Mouse (Mus musculus): Measurements from ENCODE around the gene Mta1. TPM values are rescaled to one million over a fixed set of nuclear protein-coding genes. Genes with fewer than 3 reads are reported as not detected.

Gene Mta1
- polyA plus RNA-seq, 1 experiment, result 77.4 TPM

DNA sequence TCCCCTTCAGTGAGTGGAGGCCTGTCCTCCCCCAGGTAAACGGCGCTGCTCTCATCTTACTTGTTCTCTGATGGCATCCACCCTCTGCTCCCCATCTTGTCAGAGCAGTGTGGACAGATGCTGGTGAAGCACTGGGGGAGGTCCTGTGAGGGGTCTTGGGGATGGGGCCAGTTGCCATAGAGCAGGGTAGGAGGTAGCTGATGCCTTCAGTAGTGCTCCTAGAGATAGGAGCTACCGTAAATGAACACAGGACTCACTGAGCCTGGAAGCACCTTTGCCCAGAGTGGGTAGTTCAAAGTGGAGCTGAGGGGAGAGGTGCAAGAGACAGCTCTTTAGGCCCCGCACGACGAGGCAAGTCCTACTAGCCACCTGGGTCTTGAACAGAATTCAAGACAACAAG, 28.7 kb upstream of the Mta1 start:
- 93% methylated on average over 6 of the region's 6 CpGs for WGBS
- no peak for TF ChIP-seq POLR2A (IDR thresholded peaks at IDR 0.05; ENCODE audit: borderline replicate concordance, extremely low read depth, low read depth, low read length)
- TF ChIP-seq CTCF (IDR thresholded peaks at IDR 0.05; ENCODE audit: insufficient read depth, low read length), result no peak
- Histone ChIP-seq H3K4me3 (replicated peaks; ENCODE audit: extremely low read depth, low read depth, low read length) (no peak overlapping the region), H3K4me1 (ENCODE audit: control insufficient read depth, insufficient read depth, low read length) (0 out of 2 replicates have a peak, but pooled peaks cover 2% of the 10 kb centered on the region)
- no peak for DNase-seq

DNA sequence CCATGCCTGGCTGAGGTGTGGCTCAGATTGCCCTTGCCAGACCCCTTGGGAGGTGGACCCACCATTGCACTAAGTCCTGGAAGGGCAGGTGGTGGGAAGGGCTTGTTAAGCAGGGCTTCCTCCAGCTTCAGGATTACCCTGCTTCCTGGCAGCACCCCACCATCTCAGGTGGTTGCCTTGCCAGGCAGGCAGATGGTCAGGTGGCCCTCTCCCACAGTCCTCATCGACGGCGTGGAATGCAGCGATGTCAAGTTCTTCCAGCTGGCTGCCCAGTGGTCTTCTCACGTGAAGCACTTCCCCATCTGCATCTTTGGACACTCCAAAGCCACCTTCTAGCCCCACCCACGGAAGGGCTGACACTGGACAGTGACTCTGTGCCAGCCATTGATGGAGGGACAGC, 26.8 kb upstream of the Mta1 start:
- no peak for DNase-seq
- 86% methylated on average over 6 of the region's 6 CpGs for WGBS
- TF ChIP-seq CTCF (IDR thresholded peaks at IDR 0.05; ENCODE audit: insufficient read depth, low read length) (no peak), POLR2A (IDR thresholded peaks at IDR 0.05; ENCODE audit: borderline replicate concordance, extremely low read depth, low read depth, low read length) (no peak)
- no peak overlapping the region for H3K4me3 ChIP-seq (replicated peaks; ENCODE audit: extremely low read depth, low read depth, low read length)
- 0 out of 2 replicates have a peak, but pooled peaks cover 2% of the 10 kb centered on the region for H3K4me1 ChIP-seq (ENCODE audit: control insufficient read depth, insufficient read depth, low read length)

DNA sequence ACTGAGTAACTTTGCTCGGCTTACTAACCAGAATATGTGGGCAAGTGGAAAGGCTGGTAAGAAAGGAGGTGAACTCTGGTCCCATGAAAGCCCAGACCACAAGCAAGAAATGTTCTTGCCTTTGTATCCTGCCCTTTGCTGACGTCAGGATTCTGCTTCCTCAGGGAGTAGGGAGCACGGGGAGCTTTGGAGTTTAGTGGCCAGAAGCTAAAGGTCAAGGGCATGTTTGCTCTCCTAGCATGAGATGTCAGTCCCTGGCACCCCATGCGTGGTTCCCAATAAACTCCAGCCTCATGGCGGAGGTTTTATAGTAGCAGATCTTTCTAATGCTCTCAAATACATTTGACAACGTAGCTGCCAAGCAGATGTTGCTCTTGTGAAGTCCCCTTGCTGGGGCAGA, 26.3 kb upstream of the Mta1 start:
- DNase-seq, result no peak
- 69% methylated on average over 6 of the region's 6 CpGs for WGBS

DNA sequence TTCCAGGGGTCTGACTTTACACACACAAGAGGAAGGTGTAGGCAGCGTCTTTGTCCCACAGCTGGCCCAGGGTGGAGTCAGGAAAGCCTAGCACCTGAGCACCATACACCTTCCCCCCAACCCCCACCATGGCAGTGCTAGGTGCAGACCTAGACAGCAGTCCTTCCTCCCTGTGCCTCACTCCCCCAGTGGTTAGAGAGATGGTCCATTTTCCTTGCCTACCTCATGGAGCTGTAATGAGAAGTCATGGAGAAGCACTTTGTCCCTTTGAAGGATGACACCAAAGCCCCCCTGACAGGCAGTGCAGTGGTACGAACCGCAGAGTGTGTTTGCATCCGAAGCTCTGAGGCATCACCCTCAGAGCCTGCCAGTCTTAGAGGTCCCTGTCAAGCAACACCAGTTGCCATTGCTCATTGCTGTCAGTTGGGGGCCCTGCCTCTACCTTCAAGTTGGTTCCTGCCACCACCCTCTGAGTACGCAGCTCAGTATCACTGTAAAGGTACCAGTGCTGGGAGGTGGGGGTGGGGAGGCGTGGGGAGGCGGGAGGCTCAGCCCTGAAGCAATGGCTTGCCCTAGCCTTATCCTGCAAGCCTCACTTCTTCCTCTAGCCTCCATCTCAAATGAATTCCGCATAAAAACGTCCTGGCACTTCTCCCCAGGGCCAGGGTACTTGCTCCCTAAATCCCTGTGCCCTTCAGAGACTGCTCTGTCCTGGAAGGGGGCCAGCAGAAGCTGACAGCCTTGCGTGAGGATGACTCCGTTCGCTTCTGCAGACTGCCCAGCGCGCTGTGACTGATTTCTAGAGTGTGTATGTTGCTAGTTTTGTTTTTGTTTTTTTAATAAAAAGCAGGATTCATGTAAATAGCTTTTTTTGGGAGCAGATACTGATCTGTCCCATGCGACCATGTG, 24.4 kb upstream of the Mta1 start:
- no peak for TF ChIP-seq CTCF (IDR thresholded peaks at IDR 0.05; ENCODE audit: insufficient read depth, low read length)
- no peak for TF ChIP-seq POLR2A (IDR thresholded peaks at IDR 0.05; ENCODE audit: borderline replicate concordance, extremely low read depth, low read depth, low read length)
- DNase-seq, result no peak
- Histone ChIP-seq H3K4me3 (replicated peaks; ENCODE audit: extremely low read depth, low read depth, low read length) (peak overlapping the region; percentile 16), H3K4me1 (ENCODE audit: control insufficient read depth, insufficient read depth, low read length) (0 out of 2 replicates have a peak, but pooled peaks cover 2% of the 10 kb centered on the region)
- 13% methylated on average over 15 of the region's 15 CpGs for WGBS

More for the DNA sequence above, 26.3 kb upstream of the Mta1 start:
- H3K4me3 ChIP-seq (replicated peaks; ENCODE audit: extremely low read depth, low read depth, low read length), result no peak overlapping the region
- H3K4me1 ChIP-seq (ENCODE audit: control insufficient read depth, insufficient read depth, low read length), result 0 out of 2 replicates have a peak, but pooled peaks cover 2% of the 10 kb centered on the region
- TF ChIP-seq CTCF (IDR thresholded peaks at IDR 0.05; ENCODE audit: insufficient read depth, low read length), result no peak
- no peak for TF ChIP-seq POLR2A (IDR thresholded peaks at IDR 0.05; ENCODE audit: borderline replicate concordance, extremely low read depth, low read depth, low read length)

GRCm38 (mm10) chr12:113074329-113075062, 23.6 kb upstream of the Mta1 start, which contains the start of gene Tex22:
Gene Tex22, plus strand, starts transcription at chr12:113074502.
- Histone ChIP-seq H3K4me1 (ENCODE audit: control insufficient read depth, insufficient read depth, low read length) (0 out of 2 replicates have a peak, but pooled peaks cover 2% of the 10 kb centered on the region), H3K4me3 (replicated peaks; ENCODE audit: extremely low read depth, low read depth, low read length) (peak within 1 kb of the TSS; percentile 92)
- 2% methylated on average over 32 of the region's 32 CpGs for WGBS
- no peak for TF ChIP-seq CTCF (IDR thresholded peaks at IDR 0.05; ENCODE audit: insufficient read depth, low read length)
- peak; percentile 95; the same call in 1 of the 2 replicates for TF ChIP-seq POLR2A (IDR thresholded peaks at IDR 0.05; ENCODE audit: borderline replicate concordance, extremely low read depth, low read depth, low read length)
- DNase-seq, result peak; percentile 82

DNA sequence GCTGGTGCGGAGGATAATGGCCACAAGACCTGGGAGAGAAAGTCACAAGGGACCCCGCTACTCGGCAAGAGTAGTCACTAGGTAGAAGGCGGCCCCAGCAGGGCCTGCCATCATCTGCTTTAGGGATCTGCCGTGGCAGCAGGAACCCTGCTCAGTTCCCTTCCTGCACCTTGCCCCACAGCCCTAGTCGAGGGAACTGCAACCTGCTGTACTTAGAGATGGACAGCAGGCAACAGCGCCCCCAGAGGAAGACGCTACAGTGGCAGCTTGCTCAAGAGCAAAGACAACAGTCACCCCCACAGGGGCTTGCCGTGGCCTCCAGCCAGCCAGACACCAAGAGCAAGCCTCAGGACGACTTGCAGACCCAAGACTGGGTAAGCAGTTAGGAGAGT, 23.0 kb upstream of the Mta1 start:
- Histone ChIP-seq H3K4me3 (replicated peaks; ENCODE audit: extremely low read depth, low read depth, low read length) (peak overlapping the region; percentile 92), H3K4me1 (ENCODE audit: control insufficient read depth, insufficient read depth, low read length) (0 out of 2 replicates have a peak, but pooled peaks cover 2% of the 10 kb centered on the region)
- WGBS, result 4% methylated on average over 10 of the region's 10 CpGs
- peak; percentile 50; the same call in 1 of the 2 replicates for TF ChIP-seq POLR2A (IDR thresholded peaks at IDR 0.05; ENCODE audit: borderline replicate concordance, extremely low read depth, low read depth, low read length)
- TF ChIP-seq CTCF (IDR thresholded peaks at IDR 0.05; ENCODE audit: insufficient read depth, low read length), result peak; percentile 98
- DNase-seq, result peak; percentile 85

DNA sequence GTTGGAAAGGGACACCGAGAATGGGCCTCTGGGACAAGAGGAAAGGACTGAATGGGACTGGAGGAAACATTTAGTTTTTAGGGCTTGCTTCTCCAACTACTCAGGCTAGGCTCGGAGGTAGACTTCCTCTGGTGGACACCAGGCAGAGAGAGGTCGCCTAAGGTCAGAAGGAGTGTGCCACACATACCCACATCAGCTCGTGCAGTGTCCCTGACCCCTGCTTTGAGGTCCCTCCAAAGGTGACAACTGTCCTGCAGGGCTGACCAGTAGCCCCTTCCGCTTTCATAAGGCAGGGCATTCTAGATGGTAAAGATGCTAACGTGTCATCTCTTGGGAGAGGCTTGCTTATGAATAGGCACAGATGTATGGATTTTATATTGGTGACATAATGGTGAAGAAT, 22.6 kb upstream of the Mta1 start:
- TF ChIP-seq POLR2A (IDR thresholded peaks at IDR 0.05; ENCODE audit: borderline replicate concordance, extremely low read depth, low read depth, low read length), result no peak
- TF ChIP-seq CTCF (IDR thresholded peaks at IDR 0.05; ENCODE audit: insufficient read depth, low read length), result no peak
- 54% methylated on average over 6 of the region's 6 CpGs for WGBS
- Histone ChIP-seq H3K4me1 (ENCODE audit: control insufficient read depth, insufficient read depth, low read length) (0 out of 2 replicates have a peak, but pooled peaks cover 2% of the 10 kb centered on the region), H3K4me3 (replicated peaks; ENCODE audit: extremely low read depth, low read depth, low read length) (no peak overlapping the region)
- DNase-seq, result no peak

- Histone ChIP-seq H3K4me1 (ENCODE audit: control insufficient read depth, insufficient read depth, low read length) (no peaks in the 10 kb centered on the region), H3K4me3 (replicated peaks; ENCODE audit: extremely low read depth, low read depth, low read length) (no peak overlapping the region)
- DNase-seq, result no peak
- WGBS, result 64% methylated on average over 3 of the region's 3 CpGs
- TF ChIP-seq POLR2A (IDR thresholded peaks at IDR 0.05; ENCODE audit: borderline replicate concordance, extremely low read depth, low read depth, low read length) (no peak), CTCF (IDR thresholded peaks at IDR 0.05; ENCODE audit: insufficient read depth, low read length) (no peak)
These were observed 10.8 kb upstream of the Mta1 start for GRCm38 (mm10) chr12:113087276-113087675.

DNA sequence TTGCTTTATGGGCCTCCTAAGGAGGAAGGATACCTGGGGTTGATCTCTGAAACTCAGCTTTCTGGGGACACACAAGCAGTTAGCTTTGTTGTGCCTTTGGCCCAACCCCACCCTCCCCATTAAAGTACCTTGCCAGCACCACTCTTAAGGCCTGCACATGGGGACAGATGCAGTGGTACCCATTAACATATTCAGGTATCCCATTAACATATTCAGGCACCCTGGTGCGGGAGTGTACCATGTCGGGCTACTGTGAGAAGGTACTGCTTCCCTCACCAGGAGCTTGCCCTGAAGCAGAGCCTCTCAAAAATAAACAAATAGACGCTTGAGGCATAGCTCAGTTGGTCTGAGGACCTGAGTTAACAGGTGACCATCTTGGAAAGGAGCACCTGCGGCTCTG, 10.1 kb upstream of the Mta1 start:
- no peak for DNase-seq
- TF ChIP-seq POLR2A (IDR thresholded peaks at IDR 0.05; ENCODE audit: borderline replicate concordance, extremely low read depth, low read depth, low read length) (no peak), CTCF (IDR thresholded peaks at IDR 0.05; ENCODE audit: insufficient read depth, low read length) (no peak)
- 49% methylated on average over 4 of the region's 4 CpGs for WGBS
- H3K4me3 ChIP-seq (replicated peaks; ENCODE audit: extremely low read depth, low read depth, low read length), result no peak overlapping the region
- no peaks in the 10 kb centered on the region for H3K4me1 ChIP-seq (ENCODE audit: control insufficient read depth, insufficient read depth, low read length)

All from lung, adult 2 months (tissue).